Mouse (Mus musculus) spleen, adult 2 months (tissue): ENCODE measurements around the gene Ankrd54. TPM values are rescaled to one million over a fixed set of nuclear protein-coding genes. Genes with fewer than 3 reads are reported as not detected.

Experiments used
- DNase-seq, 2 experiments: peaks; one replicate each; pipeline versions ENCODE4 v3.0.0 to v3.0.0-alpha.2; 2012 to 2021; ENCODE audit warnings: low spot score in 2 of 2, low read depth in 1 of 2
- H3K27ac ChIP-seq: fragments of 200-500 bp; 2 replicates; pipeline ENCODE4 v1.5.1; 2012; ENCODE audit warnings: low read length, inconsistent platforms; ENCODE audit not compliant: insufficient read depth
- H3K27me3 ChIP-seq: fragments of 200-500 bp; 2 replicates; pipeline ENCODE4 v1.6.1; 2012; ENCODE audit warnings: mild to moderate bottlenecking, moderate library complexity, low read length, inconsistent platforms; ENCODE audit not compliant: control insufficient read depth, insufficient read depth
- H3K36me3 ChIP-seq: fragments of 200-500 bp; 2 replicates; pipeline ENCODE4 v1.6.1; 2012; ENCODE audit warnings: mild to moderate bottlenecking, low read length, inconsistent platforms; ENCODE audit not compliant: control insufficient read depth, insufficient read depth
- H3K4me1 ChIP-seq: fragments of 200-500 bp; 2 replicates; pipeline ENCODE4 v1.6.1; 2011; ENCODE audit warnings: inconsistent platforms; ENCODE audit not compliant: control insufficient read depth, insufficient read depth, insufficient read length
- H3K4me3 ChIP-seq: fragments of 200-500 bp; 2 replicates; pipeline ENCODE4 v1.5.1; 2011; ENCODE audit warnings: mild to moderate bottlenecking, inconsistent platforms; ENCODE audit not compliant: insufficient read depth, insufficient read length; ENCODE audit errors: extremely low read depth
- CTCF ChIP-seq: fragments of 200-500 bp; IDR thresholded peaks from 2 replicates; pipeline ENCODE4 v1.5.1; 2011; ENCODE audit warnings: mild to moderate bottlenecking, inconsistent platforms; ENCODE audit not compliant: insufficient read depth, insufficient read length, insufficient replicate concordance; ENCODE audit errors: extremely low read depth
- POLR2A ChIP-seq: fragments of 200-500 bp; IDR thresholded peaks from 2 replicates; pipeline ENCODE4 v1.6.1; 2011; ENCODE audit warnings: low read depth, low read length, inconsistent platforms
- WGBS: fragments of 180-500 bp; shearing (Covaris S2); methylation state at CpG from one replicate; pipeline ENCODE4 v1.1.7; 2018; 5-methylcytosine and 5-hydroxymethylcytosine counted together
- polyA plus RNA-seq: library from polyadenylated mRNA; depleted of rRNA; stranded (reverse); fragments of >200 nt; gene quantifications from 2 replicates; pipeline ENCODE4 v1.2.3, GENCODE M21; 2012

Ankrd54 gene
- polyA plus RNA-seq, 1 experiment: 57.3 TPM

- H3K4me1 ChIP-seq: no peaks in the 10 kb centered on the region
- H3K4me3 ChIP-seq: no peak overlapping the region
- 58% methylated on average over 7 of the region's 7 CpGs for WGBS
- no peak overlapping the region for H3K27ac ChIP-seq
- H3K27me3 ChIP-seq: no peaks in the 10 kb centered on the region
- DNase-seq: no peak
- TF ChIP-seq POLR2A (no peak), CTCF (no peak)
- 0 out of 2 replicates have a peak, but pooled peaks cover 2% of the 10 kb centered on the region for H3K36me3 ChIP-seq
These were observed 45.3 kb upstream of the Ankrd54 start for GRCm38 (mm10) chr15:79107966-79108365.

- WGBS: 86% methylated on average over 2 of the region's 2 CpGs
- no peak overlapping the region for H3K27ac ChIP-seq
- H3K36me3 ChIP-seq: no peaks in the 10 kb centered on the region
- H3K27me3 ChIP-seq: no peaks in the 10 kb centered on the region
- H3K4me3 ChIP-seq: no peak overlapping the region
- H3K4me1 ChIP-seq: no peaks in the 10 kb centered on the region
- TF ChIP-seq CTCF (no peak), POLR2A (no peak)
- no peak for DNase-seq
These were observed 43.1 kb upstream of the Ankrd54 start for GRCm38 (mm10) chr15:79105804-79106203.

GRCm38 (mm10) chr15:79103264-79103663, 40.6 kb upstream of the Ankrd54 start:
- 87% methylated on average over 10 of the region's 10 CpGs for WGBS

GRCm38 (mm10) chr15:79101531-79101930, 38.8 kb upstream of the Ankrd54 start:
- Histone ChIP-seq H3K4me3 (no peak overlapping the region), H3K27ac (no peak overlapping the region), H3K27me3 (no peaks in the 10 kb centered on the region), H3K4me1 (no peaks in the 10 kb centered on the region), H3K36me3 (no peaks in the 10 kb centered on the region)
- TF ChIP-seq POLR2A (no peak), CTCF (no peak)
- DNase-seq: no peak

More at GRCm38 (mm10) chr15:79103264-79103663, 40.6 kb upstream of the Ankrd54 start:
- DNase-seq: no peak
- H3K27ac ChIP-seq: no peak overlapping the region
- no peaks in the 10 kb centered on the region for H3K4me1 ChIP-seq
- no peak overlapping the region for H3K4me3 ChIP-seq
- no peaks in the 10 kb centered on the region for H3K27me3 ChIP-seq
- H3K36me3 ChIP-seq: no peaks in the 10 kb centered on the region
- TF ChIP-seq POLR2A: no peak
- no peak for TF ChIP-seq CTCF

- H3K4me3 ChIP-seq: no peak overlapping the region
- no peak for DNase-seq
- peaks cover 2% of the 10 kb centered on the region; the same call in 1 of the 2 replicates for H3K36me3 ChIP-seq
- no peak for TF ChIP-seq POLR2A
- TF ChIP-seq CTCF: no peak
- WGBS: 85% methylated on average over 4 of the region's 4 CpGs
- H3K4me1 ChIP-seq: no peaks in the 10 kb centered on the region
- H3K27ac ChIP-seq: no peak overlapping the region
- H3K27me3 ChIP-seq: no peaks in the 10 kb centered on the region
These were observed 37.7 kb upstream of the Ankrd54 start for GRCm38 (mm10) chr15:79100391-79100790.

GRCm38 (mm10) chr15:79099456-79099855, 36.8 kb upstream of the Ankrd54 start:
- no peak overlapping the region for H3K27ac ChIP-seq
- H3K4me3 ChIP-seq: no peak overlapping the region
- WGBS: 76% methylated on average over 4 of the region's 4 CpGs
- H3K36me3 ChIP-seq: peaks cover 5% of the 10 kb centered on the region; the same call in 1 of the 2 replicates
- no peaks in the 10 kb centered on the region for H3K27me3 ChIP-seq
- TF ChIP-seq CTCF: no peak
- TF ChIP-seq POLR2A: no peak
- no peak for DNase-seq
- no peaks in the 10 kb centered on the region for H3K4me1 ChIP-seq

GRCm38 (mm10) chr15:79098868-79099267, 36.2 kb upstream of the Ankrd54 start:
- Histone ChIP-seq H3K27me3 (no peaks in the 10 kb centered on the region), H3K36me3 (peaks cover 10% of the 10 kb centered on the region), H3K4me3 (no peak overlapping the region), H3K4me1 (no peaks in the 10 kb centered on the region), H3K27ac (no peak overlapping the region)
- DNase-seq: no peak
- TF ChIP-seq POLR2A (no peak), CTCF (no peak)
- 36% methylated on average over 7 of the region's 7 CpGs for WGBS

- Histone ChIP-seq H3K27ac (no peak overlapping the region), H3K36me3 (peaks cover 15% of the 10 kb centered on the region), H3K27me3 (no peaks in the 10 kb centered on the region), H3K4me1 (no peaks in the 10 kb centered on the region), H3K4me3 (no peak overlapping the region)
- TF ChIP-seq CTCF: no peak
- no peak for TF ChIP-seq POLR2A
- DNase-seq: no peak
- WGBS: 93% methylated on average over 5 of the region's 5 CpGs
These were observed 35.5 kb upstream of the Ankrd54 start for GRCm38 (mm10) chr15:79098220-79098619.
